Mouse (Mus musculus) liver, embryonic 16.5 days (tissue): ENCODE data around the gene Hes2. TPM values are rescaled to one million over a fixed set of nuclear protein-coding genes. Genes with fewer than 3 reads are reported as not detected.

ENCODE experiments used
- ATAC-seq: fragments of 200-750 bp; cut with Nextera tagmentation; 2 replicates; pipeline ENCODE4 v1.8.0; 2017; ENCODE audit warnings: low read depth, mild to moderate bottlenecking, moderate number of reproducible peaks, moderate library complexity
- H3K27ac ChIP-seq: fragments of 300-500 bp; sonication (generic); 2 replicates; pipeline ENCODE4 v1.5.1; 2014; ENCODE audit warnings: mild to moderate bottlenecking, low read length
- H3K27me3 ChIP-seq: fragments of 300-500 bp; sonication (generic); 2 replicates; pipeline ENCODE4 v1.6.1; 2014; ENCODE audit warnings: low read depth, low read length, mixed read lengths; ENCODE audit not compliant: control insufficient read depth, insufficient read depth
- H3K36me3 ChIP-seq: fragments of 300-500 bp; sonication (generic); 2 replicates; pipeline ENCODE4 v1.6.1; 2014; ENCODE audit warnings: mild to moderate bottlenecking; ENCODE audit not compliant: control insufficient read depth, insufficient read depth
- H3K4me1 ChIP-seq: fragments of 300-500 bp; sonication (generic); 2 replicates; pipeline ENCODE4 v1.6.1; 2014; ENCODE audit warnings: low read depth, low read length, mixed read lengths; ENCODE audit not compliant: control insufficient read depth
- H3K4me2 ChIP-seq: fragments of 300-500 bp; sonication (generic); 2 replicates; pipeline ENCODE4 v1.6.1; 2014; ENCODE audit warnings: low read depth, low read length, mixed read lengths
- H3K4me3 ChIP-seq: fragments of 300-500 bp; sonication (generic); 2 replicates; pipeline ENCODE4 v1.5.1; 2014; ENCODE audit warnings: low read depth, mild to moderate bottlenecking, low read length
- H3K9ac ChIP-seq: fragments of 300-500 bp; sonication (generic); 2 replicates; pipeline ENCODE4 v1.6.1; 2014; ENCODE audit warnings: low read depth, low read length
- H3K9me3 ChIP-seq: fragments of 300-500 bp; sonication (generic); replicated peaks from 2 replicates; pipeline ENCODE4 v1.6.1; 2016; ENCODE audit warnings: low read length; ENCODE audit not compliant: control insufficient read depth
- WGBS: fragments of 180-500 bp; shearing (Covaris S2); extraction: QIAGEN DNeasy Blood & Tissue Kit; methylation state at CpG from one replicate; pipeline ENCODE4 v1.1.7; 2014; ENCODE audit not compliant: insufficient replicate concordance; 5-methylcytosine and 5-hydroxymethylcytosine counted together
- polyA plus RNA-seq: library from polyadenylated mRNA; unstranded; fragments of >200 nt; fragmentation: Nextera tagmentation; extraction: Ambion mirVana; gene quantifications from 2 replicates; pipeline ENCODE4 v1.2.1, GENCODE M21; 2015

The Hes2 gene
- polyA plus RNA-seq, 1 experiment from 2014 or later: not detected

GRCm38 (mm10) chr4:152177537-152178343 lies 19.1 kb downstream of the Hes2 start, which contains the start of gene Acot7:
Acot7 (plus strand) TSS chr4:152178134.
- under 1% methylated on average over 95 of the region's 108 CpGs for WGBS

GRCm38 (mm10) chr4:152178344-152178864 lies 19.7 kb downstream of the Hes2 start:
- peak; percentile 10 for ATAC-seq
- Histone ChIP-seq H3K4me1 (peaks cover 22% of the 10 kb centered on the region), H3K4me3 (peak overlapping the region; percentile 73), H3K27ac (no peak overlapping the region), H3K36me3 (no peaks in the 10 kb centered on the region), H3K9ac (peak overlapping the region; percentile 55), H3K9me3 (no peaks in the 10 kb centered on the region), H3K27me3 (peaks cover 13% of the 10 kb centered on the region), H3K4me2 (peak overlapping the region; percentile 94)
- WGBS: 1% methylated on average over 35 of the region's 35 CpGs

More at GRCm38 (mm10) chr4:152177537-152178343, 19.1 kb downstream of the Hes2 start, which contains the start of gene Acot7:
- no peaks in the 10 kb centered on the region for H3K36me3 ChIP-seq
- peaks cover 22% of the 10 kb centered on the region for H3K4me1 ChIP-seq
- peaks cover 13% of the 10 kb centered on the region for H3K27me3 ChIP-seq
- peak within 1 kb of the TSS; percentile 73 for H3K4me3 ChIP-seq
- peak within 1 kb of the TSS; percentile 83 for H3K27ac ChIP-seq
- H3K4me2 ChIP-seq: peak within 1 kb of the TSS; percentile 94
- H3K9me3 ChIP-seq: no peaks in the 10 kb centered on the region
- ATAC-seq: peak; percentile 97
- H3K9ac ChIP-seq: peak within 1 kb of the TSS; percentile 80

GRCm38 (mm10) chr4:152178916-152179705 lies 20.4 kb downstream of the Hes2 start:
- peaks cover 22% of the 10 kb centered on the region for H3K4me1 ChIP-seq
- ATAC-seq: no peak
- no peak overlapping the region for H3K27ac ChIP-seq
- H3K9ac ChIP-seq: peak overlapping the region; percentile 55; the same call in 1 of the 2 replicates
- H3K4me3 ChIP-seq: peak overlapping the region; percentile 73
- peaks cover 13% of the 10 kb centered on the region for H3K27me3 ChIP-seq
- H3K4me2 ChIP-seq: peak overlapping the region; percentile 94
- WGBS: 10% methylated on average over 16 of the region's 16 CpGs
- H3K9me3 ChIP-seq: no peaks in the 10 kb centered on the region
- no peaks in the 10 kb centered on the region for H3K36me3 ChIP-seq

- ATAC-seq: no peak
- H3K27me3 ChIP-seq: peaks cover 13% of the 10 kb centered on the region
- H3K4me2 ChIP-seq: no peak overlapping the region
- H3K27ac ChIP-seq: no peak overlapping the region
- H3K4me1 ChIP-seq: peaks cover 24% of the 10 kb centered on the region
- H3K9ac ChIP-seq: no peak overlapping the region
- H3K9me3 ChIP-seq: no peaks in the 10 kb centered on the region
- no peak overlapping the region for H3K4me3 ChIP-seq
- 60% methylated on average over 16 of the region's 16 CpGs for WGBS
- no peaks in the 10 kb centered on the region for H3K36me3 ChIP-seq
Measured at GRCm38 (mm10) chr4:152179946-152180660, 21.4 kb downstream of the Hes2 start.

- no peak overlapping the region for H3K9ac ChIP-seq
- H3K36me3 ChIP-seq: no peaks in the 10 kb centered on the region
- H3K4me1 ChIP-seq: peaks cover 40% of the 10 kb centered on the region
- H3K9me3 ChIP-seq: no peaks in the 10 kb centered on the region
- WGBS: 75% methylated on average over 10 of the region's 10 CpGs
- H3K27ac ChIP-seq: no peak overlapping the region
- H3K4me2 ChIP-seq: no peak overlapping the region
- no peak overlapping the region for H3K4me3 ChIP-seq
- ATAC-seq: no peak
- peaks cover 13% of the 10 kb centered on the region for H3K27me3 ChIP-seq
Measured at GRCm38 (mm10) chr4:152182205-152182604, 23.5 kb downstream of the Hes2 start.

GRCm38 (mm10) chr4:152184353-152185035 lies 25.8 kb downstream of the Hes2 start:
- Histone ChIP-seq H3K4me3 (no peak overlapping the region), H3K4me1 (peaks cover 22% of the 10 kb centered on the region), H3K27me3 (no peaks in the 10 kb centered on the region; the same call in 1 of the 2 replicates), H3K36me3 (no peaks in the 10 kb centered on the region), H3K27ac (no peak overlapping the region), H3K4me2 (no peak overlapping the region), H3K9ac (no peak overlapping the region), H3K9me3 (no peaks in the 10 kb centered on the region)
- WGBS: 66% methylated on average over 7 of the region's 7 CpGs
- ATAC-seq: no peak

- Histone ChIP-seq H3K4me1 (peaks cover 28% of the 10 kb centered on the region), H3K9me3 (no peaks in the 10 kb centered on the region), H3K4me2 (peak overlapping the region; percentile 30; the same call in 1 of the 2 replicates), H3K27ac (no peak overlapping the region), H3K27me3 (no peaks in the 10 kb centered on the region), H3K9ac (no peak overlapping the region), H3K4me3 (no peak overlapping the region), H3K36me3 (no peaks in the 10 kb centered on the region)
- WGBS: 6% methylated on average over 3 of the region's 3 CpGs
- peak; percentile 65 for ATAC-seq
Measured at GRCm38 (mm10) chr4:152185137-152185509, 26.5 kb downstream of the Hes2 start.
